Mouse (Mus musculus) thymus, adult 2 months (tissue): Measurements from ENCODE around the gene Rtl4.

Experiments used
- CTCF ChIP-seq: fragments of 200-500 bp; IDR thresholded peaks from 2 replicates; pipeline ENCODE4 v1.5.1; 2012; ENCODE audit warnings: mild to moderate bottlenecking, control low read depth, low read length, moderate library complexity, borderline replicate concordance; ENCODE audit not compliant: control insufficient read depth, poor library complexity, insufficient read depth; ENCODE audit errors: extremely low read depth
- POLR2A ChIP-seq: fragments of 200-500 bp; IDR thresholded peaks from 2 replicates; pipeline ENCODE4 v1.6.1; 2012; ENCODE audit warnings: mild to moderate bottlenecking, low read length, control low read depth, moderate library complexity; ENCODE audit not compliant: control insufficient read depth, poor library complexity, insufficient read depth; ENCODE audit errors: extremely low read depth

DNA sequence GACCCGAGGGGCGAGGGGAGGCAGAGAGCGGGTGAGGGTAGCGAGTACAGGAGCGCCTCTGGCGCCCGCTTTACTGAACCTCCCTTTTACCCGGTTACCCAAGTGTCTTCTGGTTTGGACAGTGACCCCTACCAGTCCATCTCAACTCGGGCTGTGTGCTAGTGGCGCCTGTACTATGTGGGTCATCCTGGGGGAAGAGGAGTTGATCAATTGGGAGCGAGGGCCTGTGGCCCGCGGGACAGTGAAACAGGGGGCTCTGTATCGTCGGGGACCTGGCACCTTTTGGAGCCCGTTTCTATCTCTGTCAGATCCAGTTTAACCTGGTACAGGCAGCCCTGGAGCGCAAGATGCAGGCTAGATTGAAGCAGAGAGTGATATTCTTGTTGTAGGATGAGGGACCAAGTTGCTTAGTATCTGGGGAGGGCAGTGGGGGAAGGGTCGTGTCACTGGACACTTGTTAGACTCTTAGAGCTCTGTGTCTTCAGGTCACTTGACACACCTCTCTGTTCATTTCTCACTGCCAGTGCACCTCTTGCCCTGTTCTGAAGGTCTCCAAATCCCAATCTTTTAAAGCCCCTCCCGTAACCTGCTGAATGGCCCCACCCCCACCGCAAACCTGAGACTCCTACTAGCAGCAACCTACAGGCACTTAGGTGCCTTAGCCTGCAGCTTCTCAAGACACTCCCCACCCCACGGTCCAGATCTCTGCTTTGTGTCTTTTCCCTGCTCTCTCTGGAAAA is 582 bp downstream of the Rtl4 start:
- no peak for TF ChIP-seq CTCF
- no peak for TF ChIP-seq POLR2A
